Mouse (Mus musculus) kidney, adult 11 months (tissue): Measurements from ENCODE around the gene Meis2.

Source experiments
- DNase-seq: peaks from one replicate; pipeline ENCODE4 v3.0.0; 2022

Meis2 gene

DNA sequence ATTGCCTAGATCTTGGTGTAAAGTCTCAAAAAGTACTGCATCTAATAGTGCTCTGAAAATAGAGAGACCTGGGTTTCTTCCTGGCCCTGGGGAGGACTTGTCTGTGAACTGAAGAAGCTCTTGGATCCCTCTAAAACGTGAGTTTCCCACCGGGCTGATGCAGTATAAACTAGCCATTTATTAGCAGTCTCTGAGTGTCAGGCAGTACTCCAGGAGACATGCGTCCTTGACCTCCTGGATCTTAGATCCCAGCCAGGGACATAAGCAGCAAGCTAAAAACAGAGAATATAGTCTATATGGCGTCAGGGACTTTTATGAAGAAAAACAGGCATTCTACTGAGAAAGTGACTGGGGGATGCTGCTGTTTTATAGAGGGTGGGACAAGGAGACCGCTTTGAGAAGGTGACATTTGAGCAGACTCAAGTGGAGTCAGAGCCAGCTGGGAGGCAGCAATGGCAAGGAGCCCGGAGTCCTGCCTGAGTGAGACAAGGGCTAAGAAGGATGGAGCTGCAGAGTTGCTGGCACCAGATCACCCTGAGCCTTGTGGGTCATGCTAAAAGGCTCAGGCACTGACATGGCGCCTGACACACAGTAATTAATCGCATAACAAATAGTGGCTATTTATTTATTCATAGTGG, 126.6 kb downstream of the Meis2 start:
- DNase-seq: peak; percentile 9

DNA sequence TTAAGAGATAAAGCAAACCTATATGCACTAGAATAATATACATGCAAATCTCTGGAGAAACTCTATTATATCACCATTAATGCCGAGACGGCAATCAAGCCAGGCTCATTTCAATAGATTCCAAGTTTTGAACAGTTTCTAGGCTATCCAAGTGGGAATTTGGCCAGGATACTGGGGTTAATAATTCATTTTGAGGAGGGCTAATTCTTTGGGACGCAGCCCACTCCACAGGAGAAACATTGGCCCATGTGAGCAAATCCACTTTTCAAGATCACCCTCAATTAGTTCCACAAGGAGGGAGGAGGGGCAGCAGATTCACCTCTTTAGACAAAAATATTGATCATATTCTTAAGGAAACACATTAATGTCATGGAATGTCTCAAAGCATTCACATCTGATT, 127.3 kb downstream of the Meis2 start:
- DNase-seq: no peak

DNA sequence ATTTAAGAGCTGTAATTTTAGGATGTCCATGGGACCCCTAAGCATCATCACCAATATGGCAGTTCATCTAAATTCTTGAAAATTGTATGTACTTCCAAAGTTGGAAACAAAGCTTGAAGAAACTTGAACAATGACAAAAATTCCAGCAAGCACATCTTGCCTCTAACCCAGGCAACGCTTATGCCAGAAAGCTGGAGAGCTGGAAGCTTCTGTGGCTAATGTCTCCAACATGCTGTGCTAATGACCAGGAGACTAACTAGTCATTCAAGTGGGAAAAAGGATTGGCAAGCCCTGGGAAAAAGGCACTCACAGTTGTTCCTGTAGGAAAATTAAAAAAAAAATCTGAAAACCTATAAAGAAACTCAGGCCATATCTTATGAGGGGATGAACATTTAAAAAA, 127.7 kb downstream of the Meis2 start:
- no peak for DNase-seq

DNA sequence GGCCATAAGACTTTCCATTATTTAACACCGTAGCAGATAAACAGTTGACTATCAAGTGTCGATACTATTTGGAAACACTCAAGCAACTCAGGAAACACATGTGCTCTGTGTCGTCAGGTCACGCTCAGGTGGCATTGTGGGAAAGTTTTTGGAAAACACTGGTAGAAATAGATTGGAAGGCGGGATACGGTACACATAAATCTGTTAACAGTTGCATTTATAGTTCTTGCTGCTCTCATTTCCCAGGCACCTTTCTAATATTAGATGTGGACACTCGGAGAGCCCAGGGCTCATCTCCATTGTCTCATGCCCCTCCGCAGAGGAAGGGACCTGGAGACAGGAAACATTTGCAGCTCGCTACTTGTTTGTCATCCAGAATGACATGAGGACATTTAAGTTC, 128.9 kb downstream of the Meis2 start:
- peak; percentile 10 for DNase-seq

DNA sequence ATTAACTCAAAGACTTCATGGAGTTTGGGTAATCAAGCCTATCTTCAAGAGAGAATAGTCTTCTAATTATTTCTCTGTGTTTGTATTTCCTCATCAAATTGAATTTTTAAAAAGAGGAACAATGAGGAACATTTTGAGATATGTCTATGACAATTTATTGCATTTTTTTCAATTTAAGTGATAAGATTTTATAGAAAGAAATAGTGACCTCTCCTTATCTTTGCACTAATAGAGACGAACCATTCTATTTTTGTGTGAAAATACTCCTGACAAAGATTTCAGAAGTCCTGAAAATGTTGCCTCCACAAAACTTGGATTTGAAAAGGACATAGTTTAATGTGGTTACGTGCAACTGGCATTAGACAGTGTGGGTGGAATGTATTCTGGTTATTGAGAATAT, 131.3 kb downstream of the Meis2 start:
- DNase-seq: no peak

DNA sequence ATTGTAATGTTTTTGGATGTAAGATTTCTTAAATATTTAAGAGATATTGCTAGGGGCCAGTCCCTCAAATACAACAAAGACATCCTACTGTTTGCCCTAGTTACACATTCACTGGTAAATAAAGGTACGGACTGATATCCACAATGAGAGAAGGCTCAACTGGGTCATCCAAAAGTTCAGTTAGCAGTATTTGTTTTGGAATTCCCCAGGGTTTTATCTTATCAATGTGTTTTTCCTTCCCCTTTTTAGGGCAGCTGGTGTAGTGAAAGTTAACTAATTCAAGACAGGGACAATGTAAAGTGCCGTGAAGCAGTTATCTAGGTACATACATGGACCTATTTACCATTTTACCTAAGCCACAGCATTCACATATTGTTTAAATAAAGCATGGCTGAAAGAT, 132.4 kb downstream of the Meis2 start:
- no peak for DNase-seq

DNA sequence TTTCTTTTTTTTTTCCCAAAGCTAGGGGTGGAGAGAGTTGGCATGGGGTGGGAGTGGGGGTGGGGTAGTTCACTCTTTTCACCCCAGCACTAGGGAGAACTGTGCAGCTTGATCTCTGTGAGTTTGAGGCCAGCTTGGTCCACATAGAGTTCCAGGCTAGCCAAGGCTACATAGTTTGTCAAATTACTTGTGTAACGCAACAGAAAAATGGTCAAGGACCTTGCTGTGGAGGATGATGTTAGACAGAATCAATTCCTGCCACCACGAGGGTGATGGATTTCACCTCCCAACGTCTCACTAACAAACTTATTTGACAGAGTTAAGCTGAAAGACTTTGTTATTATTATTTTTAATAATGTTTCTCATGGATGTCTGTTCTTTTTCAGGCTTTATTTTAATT, 139.9 kb downstream of the Meis2 start:
- DNase-seq: no peak

DNA sequence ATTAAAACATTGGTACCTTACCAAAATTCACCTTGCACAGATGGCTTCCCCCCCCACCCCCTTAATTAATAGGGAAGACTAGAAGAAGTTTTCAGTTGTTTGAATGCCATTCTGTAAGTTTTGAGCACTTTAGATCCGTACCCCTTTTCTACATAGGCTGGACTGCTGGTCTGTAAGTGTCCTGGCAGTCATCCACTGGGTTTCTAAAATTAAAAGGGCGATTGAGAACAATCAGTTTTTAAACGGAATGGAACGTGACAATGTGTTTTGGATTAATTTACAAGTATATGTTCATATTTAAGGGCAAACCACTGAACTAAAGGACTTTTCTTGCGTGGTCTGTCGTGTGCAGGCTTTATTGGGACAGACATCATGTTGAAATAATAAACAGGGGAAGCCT, 141.2 kb downstream of the Meis2 start:
- DNase-seq: no peak

DNA sequence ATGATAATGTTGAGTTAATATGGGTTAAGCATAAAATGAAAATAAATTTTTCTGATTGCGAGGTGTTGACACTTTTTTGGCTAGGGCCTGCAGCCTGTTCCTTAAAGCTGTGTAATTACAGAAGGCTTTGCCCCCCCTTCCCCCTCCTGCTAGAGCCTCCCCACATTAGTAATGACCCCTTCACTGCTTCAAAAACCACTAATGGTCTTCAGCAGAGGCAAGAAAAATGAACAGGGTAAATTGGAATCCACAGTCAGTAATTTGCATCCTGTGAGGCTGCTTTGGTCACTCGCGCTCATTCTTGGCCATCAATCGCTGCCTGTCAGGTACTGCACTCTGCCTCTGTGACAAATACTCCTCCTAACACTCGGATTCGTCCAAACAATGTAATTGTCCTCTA, 142.4 kb downstream of the Meis2 start:
- DNase-seq: no peak

DNA sequence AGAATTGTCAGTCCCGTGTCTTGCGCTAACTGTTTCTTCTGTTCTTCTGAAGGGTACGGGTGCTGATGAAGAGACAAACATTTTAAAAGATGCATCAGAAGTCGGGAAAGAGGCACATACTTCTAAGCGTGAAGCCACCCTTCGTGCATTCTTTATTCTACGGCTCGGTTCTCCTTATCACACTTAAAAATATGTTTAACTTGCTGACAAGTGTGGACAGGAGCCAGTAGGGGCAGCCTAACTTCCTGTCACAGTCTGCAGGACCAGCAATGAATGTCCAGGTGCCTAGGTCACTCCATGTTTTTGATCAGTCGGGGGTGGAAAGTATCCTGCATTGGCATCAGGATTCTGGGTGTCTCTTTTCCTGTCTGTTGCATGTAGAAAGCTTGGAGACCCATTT, 144.0 kb downstream of the Meis2 start:
- DNase-seq: no peak

DNA sequence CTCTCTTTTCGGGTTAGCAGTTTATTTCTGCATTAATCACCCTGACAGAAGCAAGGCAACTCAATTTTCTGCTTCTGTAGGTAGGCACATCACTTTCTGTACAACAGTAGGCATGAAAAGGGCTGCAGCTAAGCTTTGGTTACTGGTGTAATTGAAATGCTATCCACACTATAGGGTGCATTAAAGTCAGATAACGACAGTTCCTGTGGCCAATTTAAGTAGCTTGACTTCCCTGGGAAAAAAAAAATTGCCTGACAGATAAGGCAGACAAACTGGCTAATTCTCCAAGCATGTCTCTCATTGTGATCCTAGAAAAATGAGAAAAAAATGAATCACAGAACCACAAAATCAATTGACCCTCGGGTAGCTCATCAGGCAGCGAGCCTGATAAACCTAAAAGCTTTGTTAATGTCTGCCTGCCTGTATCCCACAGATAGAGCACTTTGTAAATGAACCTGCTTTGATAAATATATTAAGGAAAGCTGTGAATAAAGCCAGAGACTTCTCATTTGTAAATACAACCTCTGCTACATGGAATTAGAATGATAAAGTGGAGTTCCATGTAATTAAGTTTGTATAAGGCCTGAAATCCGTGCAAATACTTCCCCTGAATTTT, 145.2 kb downstream of the Meis2 start:
- no peak for DNase-seq

DNA sequence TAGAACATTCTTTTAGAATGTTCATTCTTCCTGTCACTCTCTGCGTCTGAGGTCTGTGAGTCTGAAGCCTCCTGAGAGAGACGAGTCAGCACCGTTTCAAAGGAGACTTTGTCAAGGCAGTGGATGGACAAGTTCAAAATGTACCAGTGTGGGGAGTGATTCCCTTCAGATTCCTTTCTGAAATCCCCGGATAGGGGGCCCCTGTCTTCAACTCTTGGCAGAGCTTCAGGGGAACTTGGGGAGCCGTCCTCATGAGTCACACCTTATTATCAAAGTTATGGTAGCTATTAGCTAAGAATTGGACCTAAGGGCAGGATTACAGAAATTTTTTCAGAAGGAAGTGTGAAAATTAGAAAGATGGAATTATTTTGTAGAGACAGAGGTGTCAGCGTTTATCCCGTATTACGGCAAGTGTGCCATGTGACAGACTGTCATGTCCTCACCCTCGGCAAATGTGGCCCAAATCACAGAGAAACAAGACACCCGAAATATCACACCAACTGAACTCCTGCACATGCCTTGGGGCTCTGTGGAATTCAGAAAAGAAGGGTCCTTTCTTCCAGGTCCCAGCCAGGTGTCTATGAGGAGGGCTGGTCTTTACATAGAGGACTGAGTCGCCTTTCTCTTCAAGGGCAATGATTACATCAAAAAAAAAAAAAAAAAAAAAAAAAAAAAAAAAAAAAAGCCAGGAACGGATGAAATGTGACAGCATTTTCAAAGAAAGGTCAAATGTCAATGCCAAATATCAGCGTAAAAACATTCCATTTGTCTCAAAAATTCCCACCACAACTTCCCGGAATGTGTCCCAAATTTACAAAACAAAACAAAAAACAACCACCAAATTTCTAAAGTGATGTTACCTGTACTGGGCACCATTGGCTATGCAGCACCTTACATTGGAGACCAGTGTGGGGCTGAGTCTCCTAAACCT, 146.2 kb downstream of the Meis2 start:
- DNase-seq: no peak

DNA sequence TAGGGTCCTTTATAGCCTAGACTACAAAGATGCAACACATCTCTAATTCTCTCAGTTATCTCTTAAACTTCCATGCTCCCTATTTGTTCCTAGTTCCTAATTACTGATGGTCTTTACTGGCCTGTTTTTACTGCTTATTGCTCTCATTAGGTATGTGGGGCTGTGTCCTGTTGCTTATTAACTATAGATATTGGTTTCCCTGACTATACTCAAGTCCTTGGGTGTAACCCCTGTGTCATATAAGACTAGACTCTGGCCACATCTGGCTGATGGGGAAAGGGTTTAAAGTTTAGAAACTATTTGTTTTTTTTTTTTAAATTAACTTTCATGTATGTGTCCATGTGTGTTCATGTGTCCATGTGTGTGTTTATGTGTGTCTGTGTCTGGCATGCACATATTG, 147.1 kb downstream of the Meis2 start:
- no peak for DNase-seq

DNA sequence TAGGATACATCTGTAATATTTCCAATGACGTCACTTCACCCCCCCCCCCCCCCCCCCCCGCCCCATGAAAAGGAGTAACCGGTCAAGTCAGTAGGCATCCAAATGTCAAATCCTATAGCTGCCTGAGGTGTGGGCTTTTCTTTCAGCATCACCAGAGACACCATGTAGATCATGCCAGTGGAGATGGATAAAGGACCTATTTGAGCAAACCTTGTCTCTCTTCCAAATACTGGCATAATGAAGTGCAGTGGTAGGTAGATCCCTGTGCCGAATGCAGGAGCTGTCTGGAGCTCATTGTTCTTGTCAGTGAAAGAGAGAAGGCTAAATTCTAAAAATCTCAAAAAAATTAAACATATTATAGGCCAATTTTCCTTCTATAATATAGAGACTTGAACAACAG, 151.1 kb downstream of the Meis2 start:
- DNase-seq: no peak

DNA sequence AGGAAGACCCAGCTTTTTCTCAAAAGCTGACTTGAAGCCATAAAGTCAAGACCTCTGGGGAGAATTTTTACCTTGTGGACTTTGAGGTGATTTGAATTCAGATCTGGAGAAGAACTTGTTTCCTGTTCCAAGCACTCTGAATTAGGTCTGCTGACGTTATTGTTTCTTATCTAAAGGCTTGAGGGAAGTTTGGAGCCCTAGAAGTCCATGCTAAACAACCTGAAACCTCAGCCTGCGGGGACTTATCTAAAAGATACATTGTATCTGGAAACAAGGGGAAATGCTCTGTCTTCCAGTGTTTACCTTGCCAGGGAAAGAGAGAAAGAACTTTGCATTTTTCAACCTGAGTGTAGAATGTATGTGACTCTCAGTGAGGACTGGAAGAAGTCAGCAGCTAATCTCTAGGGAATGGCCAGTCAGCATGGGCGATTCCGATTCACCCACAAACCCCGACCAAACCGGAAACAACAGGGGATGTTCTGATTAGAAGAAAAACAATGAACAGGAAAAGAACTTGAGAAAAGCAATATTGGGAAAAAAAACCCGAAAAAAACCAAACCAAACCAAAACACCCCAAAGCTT, 152.6 kb downstream of the Meis2 start:
- no peak for DNase-seq

DNA sequence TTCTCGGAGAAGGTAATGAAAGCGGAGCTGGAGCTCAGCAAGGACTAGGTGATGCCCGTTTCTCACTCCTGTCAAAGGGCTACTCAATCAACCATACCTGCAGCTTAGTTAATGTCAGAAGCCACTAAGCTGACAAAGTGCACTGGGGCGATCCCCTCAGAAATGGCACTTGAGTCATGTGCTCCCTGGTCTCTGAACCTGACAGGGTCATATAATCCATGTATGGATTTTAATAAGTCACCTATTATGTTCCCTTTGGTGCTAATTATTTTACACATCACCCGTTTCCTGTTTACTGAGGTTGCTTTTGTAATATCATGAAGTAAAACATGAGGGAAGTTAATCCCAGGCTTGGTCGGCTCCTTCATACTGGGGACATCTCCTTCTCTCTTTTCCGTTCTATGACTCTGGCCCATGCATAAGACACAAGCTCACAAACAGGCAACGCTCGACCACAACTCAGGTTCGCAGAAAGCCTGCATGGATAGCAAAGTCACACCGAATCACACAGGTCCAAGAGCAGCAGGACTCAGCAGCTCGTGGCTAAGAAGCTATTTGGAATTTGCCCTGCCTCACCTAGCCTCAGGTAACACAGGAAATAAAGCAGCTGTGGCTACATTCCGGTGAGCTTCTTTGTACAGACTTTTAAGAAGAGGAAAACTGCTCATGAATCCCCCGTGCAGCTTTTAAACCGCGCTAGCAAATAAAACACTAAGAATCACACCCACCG, 153.6 kb downstream of the Meis2 start:
- no peak for DNase-seq

DNA sequence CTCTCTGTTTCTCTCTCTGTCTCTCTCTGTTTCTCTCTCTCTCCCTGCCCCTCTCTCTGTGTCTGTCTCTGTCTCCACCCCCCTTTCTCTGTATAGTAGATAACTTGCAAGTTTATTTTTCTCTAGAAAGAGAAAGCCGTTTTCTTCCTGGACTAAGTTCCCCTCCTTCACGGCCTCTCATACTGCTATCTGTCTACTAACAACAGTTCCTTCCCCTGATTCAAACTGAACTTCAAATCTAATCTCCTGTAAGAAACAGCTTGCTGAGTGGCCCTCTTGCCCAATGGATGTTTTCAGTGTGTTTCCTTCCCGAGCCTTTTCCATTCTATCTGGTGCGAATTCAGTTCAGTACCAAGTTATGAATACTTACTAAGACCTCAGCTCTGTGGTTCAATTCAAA, 155.4 kb downstream of the Meis2 start:
- DNase-seq: no peak

DNA sequence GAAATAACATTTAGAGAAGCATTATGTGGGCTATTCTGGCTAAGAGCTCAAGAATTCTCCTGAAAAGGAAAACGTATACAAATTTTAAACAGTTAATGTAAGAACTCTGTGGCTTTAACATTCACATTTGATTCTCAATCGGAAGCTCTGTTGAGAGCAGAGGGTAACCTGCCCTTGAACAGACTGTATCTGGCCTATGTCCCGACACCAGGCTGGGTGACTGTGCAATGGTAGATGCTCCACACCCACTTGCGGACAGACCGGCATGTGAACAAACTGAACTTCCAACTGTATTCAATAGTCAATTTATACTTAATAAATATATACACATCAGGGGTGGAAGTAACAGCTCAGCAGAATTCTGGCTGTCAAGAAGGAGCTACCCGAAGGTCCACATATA, 164.6 kb downstream of the Meis2 start:
- no peak for DNase-seq

DNA sequence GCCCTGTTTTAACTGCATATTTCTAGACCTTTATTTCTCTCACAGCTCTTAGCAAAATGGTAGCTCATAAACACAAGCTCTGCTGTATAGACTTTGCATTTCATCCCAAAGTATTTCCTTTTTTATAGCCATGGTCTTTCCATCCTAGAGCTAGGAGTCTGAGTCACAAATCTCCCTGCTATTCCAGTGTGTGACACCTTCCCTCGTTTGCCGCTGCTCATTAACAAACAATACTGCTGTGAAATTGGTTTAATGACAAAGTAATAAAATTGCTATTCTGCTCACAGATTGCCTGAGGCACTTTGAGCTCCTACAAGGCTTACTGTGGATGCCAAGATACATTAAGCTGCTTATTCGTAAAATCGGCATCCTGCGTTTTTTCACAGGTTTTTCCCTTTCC, 168.1 kb downstream of the Meis2 start:
- DNase-seq: no peak

DNA sequence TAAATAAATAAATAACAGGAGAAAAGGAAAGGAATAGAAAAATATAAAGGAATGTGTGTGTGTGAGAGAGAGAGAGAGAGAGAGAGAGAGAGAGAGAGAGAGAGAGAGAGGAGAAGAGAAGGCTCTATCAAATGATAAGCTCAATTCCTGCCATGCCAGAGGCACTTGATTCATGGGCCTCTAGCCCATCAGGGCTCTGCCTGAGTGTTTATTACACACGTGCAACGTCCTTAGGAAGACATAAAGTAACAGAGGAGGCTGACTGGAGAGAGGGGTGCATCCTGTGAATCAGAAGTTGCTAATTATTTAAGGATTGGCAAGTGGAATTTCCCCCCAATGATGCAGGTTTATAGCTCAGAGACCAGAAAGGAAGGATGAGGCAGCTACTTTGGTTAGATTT, 168.6 kb downstream of the Meis2 start:
- no peak for DNase-seq

DNA sequence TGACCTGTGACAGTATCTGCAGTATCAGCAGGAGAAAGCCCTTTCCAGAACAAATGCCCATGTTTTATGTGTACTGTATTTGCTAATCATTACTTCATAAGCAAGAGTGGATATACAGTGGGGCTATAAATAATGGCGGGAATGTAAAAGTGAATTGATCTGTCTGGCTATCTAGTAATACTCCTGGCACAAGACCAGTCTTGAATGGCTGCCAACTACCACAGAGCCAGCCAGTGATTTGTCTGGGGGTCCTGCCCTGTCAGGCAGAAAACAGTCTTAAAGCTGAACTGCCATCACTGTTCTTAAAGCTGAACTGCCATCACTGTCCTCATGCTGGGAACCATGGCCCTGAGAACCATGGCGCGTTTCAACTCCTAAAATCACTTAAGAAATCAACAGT, 169.9 kb downstream of the Meis2 start:
- DNase-seq: no peak

DNA sequence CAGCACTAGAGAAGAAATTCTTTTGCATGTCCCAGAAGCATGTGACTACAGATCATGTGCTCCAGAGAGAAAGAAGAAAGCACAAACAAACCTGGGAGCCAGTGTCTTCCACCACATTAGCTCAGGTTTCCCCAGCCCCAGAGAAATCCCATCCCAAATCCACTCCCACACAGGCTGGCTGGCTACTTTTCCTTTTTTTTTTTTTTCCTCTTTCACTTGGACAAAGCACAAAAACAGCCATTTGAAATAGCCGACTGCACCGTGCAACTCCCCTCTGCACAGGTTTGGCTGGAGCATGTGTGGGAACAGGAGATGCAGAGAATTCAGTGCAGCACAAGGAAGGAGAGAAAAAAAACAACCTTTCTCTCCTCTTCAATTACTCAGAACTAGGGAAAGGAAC, 170.4 kb downstream of the Meis2 start:
- DNase-seq: no peak

DNA sequence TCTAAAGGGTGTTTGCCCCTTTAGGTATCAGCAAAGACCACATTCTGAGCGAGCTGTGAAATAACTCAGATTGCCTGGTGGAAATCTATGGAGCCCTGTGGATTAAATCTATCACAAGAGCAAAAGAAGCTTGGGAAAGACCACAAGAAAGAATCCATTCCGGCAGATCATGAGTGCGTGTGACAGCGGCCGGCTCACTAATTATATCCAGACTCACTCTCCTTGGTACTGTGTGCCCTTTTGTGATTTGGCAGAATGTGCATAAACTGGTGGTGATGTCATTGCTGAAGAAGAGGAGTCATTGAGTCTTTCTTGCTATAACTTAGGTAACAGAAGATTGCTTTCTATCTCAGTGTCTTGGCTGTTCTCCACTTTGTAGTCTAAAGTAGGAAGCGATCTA, 172.5 kb downstream of the Meis2 start:
- DNase-seq: no peak
